Mouse (Mus musculus): Measurements from ENCODE around the gene Tef. TPM values are rescaled to one million over a fixed set of nuclear protein-coding genes. Genes with fewer than 3 reads are reported as not detected.

Tef gene
- polyA plus RNA-seq, 1 experiment from 2014 or later: 23.7 TPM

- Histone ChIP-seq H3K9me3 (no peaks in the 10 kb centered on the region), H3K9ac (0 out of 2 replicates have a peak overlapping the region, but pooled peaks have one; percentile 74), H3K4me2 (peak overlapping the region; percentile 92), H3K27ac (replicated peaks) (no peak overlapping the region), H3K4me3 (peak overlapping the region; percentile 73; the same call in 1 of the 2 replicates), H3K4me1 (replicated peaks) (peaks cover 40% of the 10 kb centered on the region), H3K36me3 (peaks cover 29% of the 10 kb centered on the region), H3K27me3 (no peaks in the 10 kb centered on the region)
- no peak for ATAC-seq (ENCODE audit: low FRiP score, low read depth)
- WGBS: 73% methylated on average over 7 of the region's 7 CpGs
Observed at GRCm38 (mm10) chr15:81812696-81813631, 10.7 kb downstream of the Tef start.

GRCm38 (mm10) chr15:81813986-81814705, 11.9 kb downstream of the Tef start:
- ATAC-seq (ENCODE audit: low FRiP score, low read depth): no peak
- H3K27me3 ChIP-seq: no peaks in the 10 kb centered on the region

GRCm38 (mm10) chr15:81814716-81815370, 12.6 kb downstream of the Tef start:
- Histone ChIP-seq H3K4me2 (no peak overlapping the region), H3K27me3 (no peaks in the 10 kb centered on the region), H3K4me1 (replicated peaks) (peaks cover 33% of the 10 kb centered on the region), H3K27ac (replicated peaks) (no peak overlapping the region), H3K4me3 (no peak overlapping the region), H3K36me3 (peaks cover 41% of the 10 kb centered on the region), H3K9me3 (no peaks in the 10 kb centered on the region), H3K9ac (no peak overlapping the region)
- ATAC-seq (ENCODE audit: low FRiP score, low read depth): no peak
- WGBS: 94% methylated on average over 12 of the region's 12 CpGs

More at GRCm38 (mm10) chr15:81813986-81814705, 11.9 kb downstream of the Tef start:
- Histone ChIP-seq H3K27ac (replicated peaks) (no peak overlapping the region), H3K4me1 (replicated peaks) (peaks cover 40% of the 10 kb centered on the region), H3K9me3 (no peaks in the 10 kb centered on the region), H3K36me3 (peaks cover 35% of the 10 kb centered on the region), H3K9ac (no peak overlapping the region), H3K4me2 (no peak overlapping the region), H3K4me3 (no peak overlapping the region)
- WGBS: 62% methylated on average over 5 of the region's 5 CpGs

- Histone ChIP-seq H3K36me3 (peaks cover 71% of the 10 kb centered on the region), H3K4me3 (no peak overlapping the region)
- WGBS: 86% methylated on average over 3 of the region's 3 CpGs
Observed at GRCm38 (mm10) chr15:81818404-81818803, 16.2 kb downstream of the Tef start.

GRCm38 (mm10) chr15:81822631-81823030, 20.4 kb downstream of the Tef start:
- no peak overlapping the region for H3K4me3 ChIP-seq
- no peaks in the 10 kb centered on the region for H3K4me1 ChIP-seq (replicated peaks)
- H3K9me3 ChIP-seq: no peaks in the 10 kb centered on the region
- no peak for ATAC-seq (ENCODE audit: low FRiP score, low read depth)
- no peaks in the 10 kb centered on the region for H3K27me3 ChIP-seq
- no peak overlapping the region for H3K27ac ChIP-seq (replicated peaks)
- WGBS: 90% methylated on average over 3 of the region's 3 CpGs
- H3K4me2 ChIP-seq: no peak overlapping the region
- no peak overlapping the region for H3K9ac ChIP-seq
- peaks cover 71% of the 10 kb centered on the region for H3K36me3 ChIP-seq

More at GRCm38 (mm10) chr15:81818404-81818803, 16.2 kb downstream of the Tef start:
- H3K9ac ChIP-seq: no peak overlapping the region
- no peaks in the 10 kb centered on the region for H3K27me3 ChIP-seq
- no peak overlapping the region for H3K27ac ChIP-seq (replicated peaks)
- no peaks in the 10 kb centered on the region for H3K9me3 ChIP-seq
- H3K4me1 ChIP-seq (replicated peaks): peaks cover 9% of the 10 kb centered on the region
- no peak for ATAC-seq (ENCODE audit: low FRiP score, low read depth)
- H3K4me2 ChIP-seq: no peak overlapping the region

- no peak overlapping the region for H3K4me3 ChIP-seq
- no peaks in the 10 kb centered on the region for H3K4me1 ChIP-seq (replicated peaks)
- H3K4me2 ChIP-seq: no peak overlapping the region
- peaks cover 60% of the 10 kb centered on the region for H3K36me3 ChIP-seq
- no peak for ATAC-seq (ENCODE audit: low FRiP score, low read depth)
- 86% methylated on average over 3 of the region's 3 CpGs for WGBS
- no peak overlapping the region for H3K9ac ChIP-seq
- no peaks in the 10 kb centered on the region for H3K9me3 ChIP-seq
- no peak overlapping the region for H3K27ac ChIP-seq (replicated peaks)
- no peaks in the 10 kb centered on the region for H3K27me3 ChIP-seq
Observed at GRCm38 (mm10) chr15:81824832-81825231, 22.6 kb downstream of the Tef start.

- 91% methylated on average over 7 of the region's 7 CpGs for WGBS
- no peak overlapping the region for H3K4me3 ChIP-seq
- H3K27ac ChIP-seq (replicated peaks): no peak overlapping the region
- peaks cover 29% of the 10 kb centered on the region for H3K36me3 ChIP-seq
- H3K9me3 ChIP-seq: no peaks in the 10 kb centered on the region
- no peaks in the 10 kb centered on the region for H3K27me3 ChIP-seq
- no peak overlapping the region for H3K4me2 ChIP-seq
- peaks cover 8% of the 10 kb centered on the region; the same call in 1 of the 2 replicates for H3K4me1 ChIP-seq (replicated peaks)
- H3K9ac ChIP-seq: no peak overlapping the region
- ATAC-seq (ENCODE audit: low FRiP score, low read depth): no peak
Observed at GRCm38 (mm10) chr15:81828426-81829207, 26.4 kb downstream of the Tef start.

- Histone ChIP-seq H3K4me3 (no peak overlapping the region), H3K9me3 (no peaks in the 10 kb centered on the region), H3K36me3 (peaks cover 23% of the 10 kb centered on the region), H3K4me2 (no peak overlapping the region), H3K4me1 (replicated peaks) (peaks cover 8% of the 10 kb centered on the region; the same call in 1 of the 2 replicates), H3K27ac (replicated peaks) (no peak overlapping the region), H3K27me3 (no peaks in the 10 kb centered on the region), H3K9ac (no peak overlapping the region)
- 68% methylated on average over 2 of the region's 2 CpGs for WGBS
- ATAC-seq (ENCODE audit: low FRiP score, low read depth): no peak
Observed at GRCm38 (mm10) chr15:81829208-81829580, 27.0 kb downstream of the Tef start.

- Histone ChIP-seq H3K27ac (replicated peaks) (no peak overlapping the region), H3K4me1 (replicated peaks) (peaks cover 8% of the 10 kb centered on the region; the same call in 1 of the 2 replicates), H3K9me3 (no peaks in the 10 kb centered on the region), H3K4me3 (no peak overlapping the region), H3K36me3 (peaks cover 13% of the 10 kb centered on the region), H3K4me2 (no peak overlapping the region), H3K27me3 (no peaks in the 10 kb centered on the region), H3K9ac (no peak overlapping the region)
- ATAC-seq (ENCODE audit: low FRiP score, low read depth): no peak
- WGBS: 94% methylated on average over 4 of the region's 4 CpGs
Observed at GRCm38 (mm10) chr15:81830530-81830929, 28.3 kb downstream of the Tef start.

- no peak overlapping the region for H3K4me3 ChIP-seq
- 0 out of 2 replicates have a peak overlapping the region, but pooled peaks have one; percentile 3 for H3K27ac ChIP-seq (replicated peaks)
- H3K36me3 ChIP-seq: peaks cover 7% of the 10 kb centered on the region
- H3K4me1 ChIP-seq (replicated peaks): peaks cover 12% of the 10 kb centered on the region
- H3K27me3 ChIP-seq: no peaks in the 10 kb centered on the region
- peak overlapping the region; percentile 13 for H3K4me2 ChIP-seq
- ATAC-seq (ENCODE audit: low FRiP score, low read depth): peak; percentile 88
- 15% methylated on average over 24 of the region's 24 CpGs for WGBS
- no peaks in the 10 kb centered on the region for H3K9me3 ChIP-seq
- no peak overlapping the region for H3K9ac ChIP-seq
Observed at GRCm38 (mm10) chr15:81831136-81831825, 29.1 kb downstream of the Tef start.

GRCm38 (mm10) chr15:81832219-81832618, 30.0 kb downstream of the Tef start:
- Histone ChIP-seq H3K4me2 (no peak overlapping the region), H3K27me3 (0 out of 2 replicates have a peak, but pooled peaks cover 4% of the 10 kb centered on the region), H3K36me3 (peaks cover 7% of the 10 kb centered on the region), H3K9me3 (no peaks in the 10 kb centered on the region), H3K9ac (no peak overlapping the region), H3K4me1 (replicated peaks) (peaks cover 17% of the 10 kb centered on the region), H3K27ac (replicated peaks) (no peak overlapping the region), H3K4me3 (no peak overlapping the region)
- ATAC-seq (ENCODE audit: low FRiP score, low read depth): no peak
- WGBS: 93% methylated on average over 3 of the region's 3 CpGs
